Mouse (Mus musculus): Measurements from ENCODE around the gene 9530053A07Rik.
A peak's percentile ranks its signal among the peaks of the same experiment; 100 is the strongest.
"Not testable (repeated sequence)": the region's sequence is repeated elsewhere in the genome, so short reads cannot be mapped to it uniquely, and the experiment has no call there.

The 9530053A07Rik gene

GRCm38 (mm10) chr7:28129166-28129565 lies at the start of gene 9530053A07Rik:
Gene 9530053A07Rik, plus strand, starts transcription at chr7:28129466.
- no peak for DNase-seq

- DNase-seq: no peak
Measured at GRCm38 (mm10) chr7:28084215-28084614, 45.1 kb upstream of the 9530053A07Rik start.

GRCm38 (mm10) chr7:28086236-28086635 lies 43.0 kb upstream of the 9530053A07Rik start:
- DNase-seq: no peak

GRCm38 (mm10) chr7:28093541-28093940 lies 35.7 kb upstream of the 9530053A07Rik start:
- DNase-seq: no peak

GRCm38 (mm10) chr7:28099101-28099500 lies 30.2 kb upstream of the 9530053A07Rik start:
- DNase-seq: no peak

GRCm38 (mm10) chr7:28100596-28101590 lies 28.4 kb upstream of the 9530053A07Rik start:
- DNase-seq: no peak

GRCm38 (mm10) chr7:28102936-28103335 lies 26.3 kb upstream of the 9530053A07Rik start:
- DNase-seq: not testable (repeated sequence)

GRCm38 (mm10) chr7:28104670-28105069 lies 24.6 kb upstream of the 9530053A07Rik start:
- peak; percentile 2 for DNase-seq

GRCm38 (mm10) chr7:28106241-28106640 lies 23.0 kb upstream of the 9530053A07Rik start:
- DNase-seq: no peak

GRCm38 (mm10) chr7:28114648-28115047 lies 14.6 kb upstream of the 9530053A07Rik start:
- DNase-seq: no peak

- DNase-seq: peak; percentile 26
Measured at GRCm38 (mm10) chr7:28137613-28138012, 8.3 kb downstream of the 9530053A07Rik start.

- DNase-seq: peak; percentile 53
Measured at GRCm38 (mm10) chr7:28148263-28148662, 19.0 kb downstream of the 9530053A07Rik start.

- no peak for DNase-seq
Measured at GRCm38 (mm10) chr7:28149841-28150240, 20.6 kb downstream of the 9530053A07Rik start.

GRCm38 (mm10) chr7:28151584-28152221 lies 22.4 kb downstream of the 9530053A07Rik start:
- DNase-seq: no peak

- not testable (repeated sequence) for DNase-seq
Measured at GRCm38 (mm10) chr7:28153595-28153994, 24.3 kb downstream of the 9530053A07Rik start.

- no peak for DNase-seq
Measured at GRCm38 (mm10) chr7:28159292-28159691, 30.0 kb downstream of the 9530053A07Rik start.

- no peak for DNase-seq
Measured at GRCm38 (mm10) chr7:28159893-28160292, 30.6 kb downstream of the 9530053A07Rik start.

GRCm38 (mm10) chr7:28161163-28161749 lies 32.0 kb downstream of the 9530053A07Rik start:
- no peak for DNase-seq

- no peak for DNase-seq
Measured at GRCm38 (mm10) chr7:28165406-28165805, 36.1 kb downstream of the 9530053A07Rik start.

GRCm38 (mm10) chr7:28168320-28169115 lies 39.3 kb downstream of the 9530053A07Rik start:
- peak; percentile 68 for DNase-seq

- DNase-seq: peak; percentile 85
Measured at GRCm38 (mm10) chr7:28169489-28170422, 40.5 kb downstream of the 9530053A07Rik start, which contains the start of gene Fbl. Gene Fbl, plus strand, starts transcription at chr7:28169710.
